Mouse (Mus musculus) hindbrain, embryonic 14.5 days (tissue): ENCODE measurements around the gene Spata5. TPM values are rescaled to one million over a fixed set of nuclear protein-coding genes. Genes with fewer than 3 reads are reported as not detected.

ENCODE experiments used
- ATAC-seq: fragments of 200-750 bp; cut with Nextera tagmentation; 2 replicates; pipeline ENCODE4 v1.8.0; 2017; ENCODE audit warnings: moderate number of reproducible peaks, mild to moderate bottlenecking, moderate TSS enrichment, moderate library complexity; ENCODE audit not compliant: low FRiP score
- DNase-seq: peaks from one replicate; pipeline ENCODE4 v3.0.0-alpha.2; 2015; ENCODE audit warnings: low spot score
- H3K27ac ChIP-seq: fragments of 300-500 bp; sonication (generic); 2 replicates; pipeline ENCODE4 v1.5.1; 2014; ENCODE audit warnings: mild to moderate bottlenecking, moderate library complexity
- H3K27me3 ChIP-seq: fragments of 300-500 bp; sonication (generic); 2 replicates; pipeline ENCODE4 v1.6.1; 2014; ENCODE audit warnings: mild to moderate bottlenecking, low read length, mixed read lengths; ENCODE audit not compliant: control insufficient read depth, insufficient read depth
- H3K36me3 ChIP-seq: fragments of 300-500 bp; sonication (generic); replicated peaks from 2 replicates; pipeline ENCODE4 v1.6.1; 2014; ENCODE audit not compliant: control insufficient read depth, insufficient read depth
- H3K4me1 ChIP-seq: fragments of 300-500 bp; sonication (generic); replicated peaks from 2 replicates; pipeline ENCODE4 v1.6.1; 2014; ENCODE audit warnings: antibody characterized with exemption, low read length, mixed read lengths; ENCODE audit not compliant: control insufficient read depth, insufficient read depth
- H3K4me2 ChIP-seq: fragments of 300-500 bp; sonication (generic); replicated peaks from 2 replicates; pipeline ENCODE4 v1.6.1; 2014; ENCODE audit warnings: mild to moderate bottlenecking, moderate library complexity
- H3K4me3 ChIP-seq: fragments of 300-500 bp; sonication (generic); replicated peaks from 2 replicates; pipeline ENCODE4 v1.5.1; 2014; ENCODE audit warnings: mild to moderate bottlenecking, low read length
- H3K9ac ChIP-seq: fragments of 300-500 bp; sonication (generic); 2 replicates; pipeline ENCODE4 v1.6.1; 2014
- H3K9me3 ChIP-seq: fragments of 300-500 bp; sonication (generic); 2 replicates; pipeline ENCODE4 v1.6.1; 2016; ENCODE audit warnings: low read length; ENCODE audit not compliant: control insufficient read depth
- WGBS: fragments of 180-500 bp; shearing (Covaris S2); extraction: QIAGEN DNeasy Blood & Tissue Kit; methylation state at CpG from one replicate; pipeline ENCODE4 v1.1.7; 2014; 5-methylcytosine and 5-hydroxymethylcytosine counted together
- polyA plus RNA-seq: library from polyadenylated mRNA; unstranded; fragments of >200 nt; fragmentation: Nextera tagmentation; extraction: Ambion mirVana; gene quantifications from 2 replicates; pipeline ENCODE4 v1.2.1, GENCODE M21; 2014

Spata5 gene
- polyA plus RNA-seq, 1 experiment from 2014 or later = 33.1 TPM

GRCm38 (mm10) chr3:37487639-37488038, 67.9 kb downstream of the Spata5 start:
- H3K27ac ChIP-seq = no peak overlapping the region
- 97% methylated on average over 2 of the region's 2 CpGs for WGBS
- no peak overlapping the region for H3K4me2 ChIP-seq
- H3K9ac ChIP-seq = no peak overlapping the region
- no peaks in the 10 kb centered on the region for H3K4me1 ChIP-seq
- H3K9me3 ChIP-seq = no peaks in the 10 kb centered on the region
- no peaks in the 10 kb centered on the region for H3K36me3 ChIP-seq
- no peak for ATAC-seq
- no peaks in the 10 kb centered on the region for H3K27me3 ChIP-seq
- no peak for DNase-seq
- no peak overlapping the region for H3K4me3 ChIP-seq

GRCm38 (mm10) chr3:37488173-37488572, 68.5 kb downstream of the Spata5 start:
- no peaks in the 10 kb centered on the region for H3K27me3 ChIP-seq
- H3K9me3 ChIP-seq = no peaks in the 10 kb centered on the region
- DNase-seq = no peak
- H3K4me2 ChIP-seq = no peak overlapping the region
- H3K27ac ChIP-seq = no peak overlapping the region
- no peak overlapping the region for H3K9ac ChIP-seq
- no peak for ATAC-seq
- no peaks in the 10 kb centered on the region for H3K36me3 ChIP-seq
- no peaks in the 10 kb centered on the region for H3K4me1 ChIP-seq
- no peak overlapping the region for H3K4me3 ChIP-seq

- Histone ChIP-seq H3K4me1 (no peaks in the 10 kb centered on the region), H3K9ac (no peak overlapping the region), H3K4me2 (no peak overlapping the region), H3K27ac (no peak overlapping the region), H3K9me3 (no peaks in the 10 kb centered on the region), H3K27me3 (no peaks in the 10 kb centered on the region), H3K4me3 (no peak overlapping the region), H3K36me3 (no peaks in the 10 kb centered on the region)
- ATAC-seq (no peak), DNase-seq (no peak)
- 96% methylated on average over 3 of the region's 3 CpGs for WGBS
These were observed 70.3 kb downstream of the Spata5 start for GRCm38 (mm10) chr3:37490025-37490424.

- Histone ChIP-seq H3K4me2 (no peak overlapping the region), H3K9me3 (no peaks in the 10 kb centered on the region), H3K36me3 (no peaks in the 10 kb centered on the region), H3K4me1 (no peaks in the 10 kb centered on the region), H3K27ac (no peak overlapping the region), H3K9ac (no peak overlapping the region), H3K4me3 (no peak overlapping the region), H3K27me3 (no peaks in the 10 kb centered on the region)
- 91% methylated on average over 1 of the region's 1 CpGs for WGBS
- DNase-seq = no peak
- ATAC-seq = no peak
These were observed 81.2 kb downstream of the Spata5 start for GRCm38 (mm10) chr3:37500939-37501338.

- Histone ChIP-seq H3K9me3 (no peaks in the 10 kb centered on the region), H3K4me2 (no peak overlapping the region), H3K27ac (no peak overlapping the region), H3K4me1 (no peaks in the 10 kb centered on the region), H3K36me3 (no peaks in the 10 kb centered on the region), H3K9ac (no peak overlapping the region), H3K4me3 (no peak overlapping the region), H3K27me3 (no peaks in the 10 kb centered on the region)
- no peak for DNase-seq
- 85% methylated on average over 2 of the region's 2 CpGs for WGBS
- ATAC-seq = no peak
These were observed 82.9 kb downstream of the Spata5 start for GRCm38 (mm10) chr3:37502552-37502951.

- Histone ChIP-seq H3K27ac (no peak overlapping the region), H3K4me1 (no peaks in the 10 kb centered on the region), H3K9ac (no peak overlapping the region), H3K36me3 (no peaks in the 10 kb centered on the region), H3K9me3 (no peaks in the 10 kb centered on the region), H3K27me3 (no peaks in the 10 kb centered on the region), H3K4me2 (no peak overlapping the region), H3K4me3 (no peak overlapping the region)
- no peak for ATAC-seq
- no peak for DNase-seq
These were observed 84.2 kb downstream of the Spata5 start for GRCm38 (mm10) chr3:37503846-37504245.

- no peaks in the 10 kb centered on the region for H3K4me1 ChIP-seq
- H3K36me3 ChIP-seq = no peaks in the 10 kb centered on the region
- H3K4me3 ChIP-seq = no peak overlapping the region
- H3K9me3 ChIP-seq = no peaks in the 10 kb centered on the region
- H3K27me3 ChIP-seq = no peaks in the 10 kb centered on the region
- no peak overlapping the region for H3K27ac ChIP-seq
- ATAC-seq = no peak
- no peak for DNase-seq
- WGBS = 83% methylated on average over 7 of the region's 7 CpGs
- no peak overlapping the region for H3K4me2 ChIP-seq
- no peak overlapping the region for H3K9ac ChIP-seq
These were observed 90.6 kb downstream of the Spata5 start for GRCm38 (mm10) chr3:37510055-37511032.

- H3K4me1 ChIP-seq = no peaks in the 10 kb centered on the region
- H3K27me3 ChIP-seq = no peaks in the 10 kb centered on the region
- WGBS = 38% methylated on average over 2 of the region's 2 CpGs
- H3K9me3 ChIP-seq = no peaks in the 10 kb centered on the region
- no peak for DNase-seq
- no peak for ATAC-seq
- H3K4me2 ChIP-seq = no peak overlapping the region
- no peak overlapping the region for H3K9ac ChIP-seq
- no peak overlapping the region for H3K27ac ChIP-seq
- no peaks in the 10 kb centered on the region for H3K36me3 ChIP-seq
- H3K4me3 ChIP-seq = no peak overlapping the region
These were observed 95.8 kb downstream of the Spata5 start for GRCm38 (mm10) chr3:37515485-37515884.

GRCm38 (mm10) chr3:37516379-37516778, 96.7 kb downstream of the Spata5 start:
- Histone ChIP-seq H3K27ac (no peak overlapping the region), H3K9ac (no peak overlapping the region), H3K27me3 (no peaks in the 10 kb centered on the region), H3K4me3 (no peak overlapping the region), H3K4me2 (no peak overlapping the region), H3K36me3 (no peaks in the 10 kb centered on the region), H3K4me1 (no peaks in the 10 kb centered on the region), H3K9me3 (no peaks in the 10 kb centered on the region)
- no peak for DNase-seq
- no peak for ATAC-seq
- 93% methylated on average over 2 of the region's 2 CpGs for WGBS
